Mouse (Mus musculus) skeletal muscle tissue, postnatal 0 days (tissue): ENCODE results near the gene Ism2. TPM values are rescaled to one million over a fixed set of nuclear protein-coding genes. Genes with fewer than 3 reads are reported as not detected.

Experiments used
- microRNA-seq, 2 experiments: library from miRNA; unstranded; fragments of <30 nt; microRNA quantifications; one replicate each; pipeline ENCODE4; 2016
- polyA plus RNA-seq: library from polyadenylated mRNA; unstranded; fragments of >200 nt; fragmentation: Nextera tagmentation; extraction: Ambion mirVana; gene quantifications from 2 replicates; pipeline ENCODE4 v1.2.1, GENCODE M21; 2015

The Ism2 gene
- 0.08 and 0.43 TPM in 2 replicates for polyA plus RNA-seq

GRCm38 (mm10) chr12:87299657-87300440 lies at the start of gene Ism2:
Ism2 (minus strand) TSS chr12:87299705.

GRCm38 (mm10) chr12:87266108-87266826 lies 33.2 kb downstream of the Ism2 start, which contains the start of the genes Vipas39 and Ahsa1:
Vipas39 (minus strand) TSS chr12:87266256.
Ahsa1 (plus strand) TSS chr12:87266479.

GRCm38 (mm10) chr12:87238632-87239031 lies 60.9 kb downstream of the Ism2 start, which contains the start of gene Noxred1:
Noxred1 (minus strand) TSS chr12:87238732.

Small RNA genes within 50 kb of the gene (microRNA-seq; reads per million reads assigned to microRNA genes)
- 0 reads per million in 2 experiments for gene Gm47293

Other genes starting within 250 kb of the Ism2 start
- gene Ngb, start 197.2 kb downstream of the Ism2 start, polyA plus RNA-seq: 0.15 TPM in 1 of 2 replicates, not detected in the other
- 41.7 and 92.4 TPM in 2 replicates for gene Gstz1, start 152.5 kb downstream of the Ism2 start, polyA plus RNA-seq
- 7.5 and 7.8 TPM in 2 replicates for gene Pomt2, start 151.7 kb downstream of the Ism2 start, polyA plus RNA-seq
- gene Samd15, start 100.0 kb downstream of the Ism2 start, polyA plus RNA-seq: 0.37 and 0.66 TPM in 2 replicates
- gene Tmed8, start 99.3 kb downstream of the Ism2 start, polyA plus RNA-seq: 0.65 and 0.88 TPM in 2 replicates
- not detected in 2 replicates for gene Noxred1, start 61.0 kb downstream of the Ism2 start, polyA plus RNA-seq
- gene Vipas39, start 33.4 kb downstream of the Ism2 start, polyA plus RNA-seq: 16.2 and 16.8 TPM in 2 replicates
- gene Ahsa1, start 33.2 kb downstream of the Ism2 start, polyA plus RNA-seq: 109 and 114 TPM in 2 replicates
- gene Sptlc2, start 88.7 kb upstream of the Ism2 start, polyA plus RNA-seq: 37.8 and 46.5 TPM in 2 replicates
- 274 and 297 TPM in 2 replicates for gene Slirp, start 144.2 kb upstream of the Ism2 start, polyA plus RNA-seq
- 18.5 and 22.6 TPM in 2 replicates for gene Alkbh1, start 144.3 kb upstream of the Ism2 start, polyA plus RNA-seq
- 68.7 and 70.2 TPM in 2 replicates for gene Snw1, start 172.6 kb upstream of the Ism2 start, polyA plus RNA-seq
- gene Gm5788, start 195.0 kb upstream of the Ism2 start, polyA plus RNA-seq: not detected in 2 replicates
- not detected in 2 replicates for gene Gm8300, start 214.6 kb upstream of the Ism2 start, polyA plus RNA-seq